Mouse (Mus musculus) lung, postnatal 0 days (tissue): ENCODE measurements at regions not wholly inside any gene's neighbourhood (a gene's known extent, or its start where the extent isn't known, plus 50 kb on each side); places are given as distances from the start of the nearest gene placed in this dataset.

ENCODE experiments used
- ATAC-seq: fragments of 200-750 bp; cut with Nextera tagmentation; 2 replicates; pipeline ENCODE4 v1.8.0; 2017; ENCODE audit warnings: moderate library complexity
- DNase-seq: peaks from one replicate; pipeline ENCODE4 v3.0.0-alpha.2; 2016; ENCODE audit warnings: low spot score
- H3K27ac ChIP-seq: fragments of 300-500 bp; sonication (generic); 2 replicates; pipeline ENCODE4 v1.5.1; 2014; ENCODE audit warnings: antibody characterized with exemption, mild to moderate bottlenecking, low read length, mixed read lengths
- H3K27me3 ChIP-seq: fragments of 300-500 bp; sonication (generic); replicated peaks from 2 replicates; pipeline ENCODE4 v1.6.1; 2014; ENCODE audit warnings: low read length, mixed read lengths; ENCODE audit not compliant: insufficient read depth
- H3K36me3 ChIP-seq: fragments of 300-500 bp; sonication (generic); 2 replicates; pipeline ENCODE4 v1.6.1; 2014; ENCODE audit warnings: low read length, mixed read lengths; ENCODE audit not compliant: insufficient read depth
- H3K4me1 ChIP-seq: fragments of 300-500 bp; sonication (generic); 2 replicates; pipeline ENCODE4 v1.6.1; 2014; ENCODE audit warnings: antibody characterized with exemption, low read depth, low read length, mixed read lengths; ENCODE audit not compliant: insufficient read depth
- H3K4me2 ChIP-seq: fragments of 300-500 bp; sonication (generic); replicated peaks from 2 replicates; pipeline ENCODE4 v1.6.1; 2014; ENCODE audit warnings: low read depth, mild to moderate bottlenecking, low read length, moderate library complexity, mixed read lengths
- H3K4me3 ChIP-seq: fragments of 300-500 bp; sonication (generic); 2 replicates; pipeline ENCODE4 v1.5.1; 2014; ENCODE audit warnings: low read depth, low read length
- H3K9ac ChIP-seq: fragments of 300-500 bp; sonication (generic); replicated peaks from 2 replicates; pipeline ENCODE4 v1.6.1; 2014; ENCODE audit warnings: low read depth, mild to moderate bottlenecking
- H3K9me3 ChIP-seq: fragments of 300-500 bp; sonication (generic); 2 replicates; pipeline ENCODE4 v1.6.1; 2016; ENCODE audit warnings: low read length, mixed read lengths
- CTCF ChIP-seq: IDR thresholded peaks from 2 replicates; pipeline ENCODE4 v1.5.1; 2016; ENCODE audit warnings: antibody characterized with exemption, mild to moderate bottlenecking
- EP300 ChIP-seq: IDR thresholded peaks from 2 replicates; pipeline ENCODE4 v1.6.1; 2016; ENCODE audit warnings: antibody characterized with exemption, mild to moderate bottlenecking, control low read depth
- WGBS: fragments of 180-500 bp; shearing (Covaris S2); extraction: QIAGEN DNeasy Blood & Tissue Kit; methylation state at CpG from one replicate; pipeline ENCODE4 v1.1.7; 2014; 5-methylcytosine and 5-hydroxymethylcytosine counted together

GRCm38 (mm10) chr12:10179815-10180468, 189.8 kb upstream of the Nt5c1b start:
- DNase-seq: no peak
- Histone ChIP-seq H3K36me3 (no peaks in the 10 kb centered on the region), H3K9ac (no peak overlapping the region), H3K27me3 (no peaks in the 10 kb centered on the region), H3K27ac (no peak overlapping the region), H3K9me3 (no peaks in the 10 kb centered on the region), H3K4me1 (no peaks in the 10 kb centered on the region), H3K4me2 (no peak overlapping the region), H3K4me3 (no peak overlapping the region)
- ATAC-seq: no peak
- 65% methylated on average over 3 of the region's 3 CpGs for WGBS
- TF ChIP-seq CTCF (no peak), EP300 (no peak)

DNA sequence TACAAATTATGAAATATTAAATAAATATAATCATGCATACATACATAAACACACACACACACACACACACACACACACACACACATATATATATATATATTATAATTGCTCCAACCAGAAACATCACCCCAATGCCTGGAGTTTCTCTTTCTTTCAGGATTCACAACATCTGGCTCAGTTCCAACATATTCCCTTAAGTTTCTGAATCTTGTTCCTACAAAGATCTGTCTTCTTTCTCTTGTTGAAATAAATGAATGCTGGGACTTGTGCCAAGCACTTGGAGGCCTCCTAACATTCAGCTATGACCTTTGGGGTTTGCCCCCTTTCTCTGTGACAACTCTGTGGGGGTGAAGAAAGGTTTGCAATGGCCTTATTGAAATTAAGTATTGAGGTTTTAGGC, 187.2 kb upstream of the Nt5c1b start:
- ATAC-seq: no peak
- DNase-seq: peak; percentile 11
- TF ChIP-seq EP300 (no peak), CTCF (no peak)
- no peaks in the 10 kb centered on the region for H3K4me1 ChIP-seq
- no peak overlapping the region for H3K27ac ChIP-seq
- no peaks in the 10 kb centered on the region for H3K9me3 ChIP-seq
- no peak overlapping the region for H3K4me3 ChIP-seq
- H3K4me2 ChIP-seq: no peak overlapping the region
- H3K27me3 ChIP-seq: no peaks in the 10 kb centered on the region
- H3K36me3 ChIP-seq: no peaks in the 10 kb centered on the region
- no peak overlapping the region for H3K9ac ChIP-seq

DNA sequence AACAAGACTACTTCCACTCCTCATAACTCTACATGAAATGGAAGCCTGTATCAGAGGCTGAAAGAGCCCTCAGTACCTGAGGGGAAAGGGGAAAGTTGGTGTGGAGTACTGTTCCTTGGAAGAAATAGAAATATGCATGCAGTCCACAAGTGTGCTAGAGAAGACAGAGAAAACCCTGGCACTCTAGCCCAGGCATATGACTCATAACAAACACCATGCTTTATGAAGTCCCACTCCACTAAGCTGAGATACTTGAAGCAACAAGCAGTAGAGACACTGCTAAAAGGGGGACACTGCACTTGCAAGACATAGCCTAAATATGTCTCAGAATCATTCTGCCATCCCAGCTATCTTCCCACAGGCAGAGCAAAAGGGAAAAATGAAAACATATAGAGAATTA, 183.2 kb upstream of the Nt5c1b start:
- peak; percentile 72 for ATAC-seq
- Histone ChIP-seq H3K4me1 (no peaks in the 10 kb centered on the region), H3K4me2 (no peak overlapping the region), H3K27ac (no peak overlapping the region), H3K4me3 (no peak overlapping the region), H3K27me3 (no peaks in the 10 kb centered on the region), H3K36me3 (no peaks in the 10 kb centered on the region), H3K9ac (no peak overlapping the region), H3K9me3 (no peaks in the 10 kb centered on the region)
- peak; percentile 29 for DNase-seq
- TF ChIP-seq CTCF: no peak
- no peak for TF ChIP-seq EP300

- Histone ChIP-seq H3K36me3 (no peaks in the 10 kb centered on the region), H3K4me2 (no peak overlapping the region), H3K27ac (no peak overlapping the region), H3K9ac (no peak overlapping the region), H3K4me1 (no peaks in the 10 kb centered on the region), H3K4me3 (no peak overlapping the region), H3K9me3 (no peaks in the 10 kb centered on the region), H3K27me3 (no peaks in the 10 kb centered on the region)
- DNase-seq (no peak), ATAC-seq (no peak)
- TF ChIP-seq EP300: no peak
- TF ChIP-seq CTCF: no peak
- WGBS: 82% methylated on average over 2 of the region's 2 CpGs
Measured at GRCm38 (mm10) chr12:10189746-10190145, 180.0 kb upstream of the Nt5c1b start.

DNA sequence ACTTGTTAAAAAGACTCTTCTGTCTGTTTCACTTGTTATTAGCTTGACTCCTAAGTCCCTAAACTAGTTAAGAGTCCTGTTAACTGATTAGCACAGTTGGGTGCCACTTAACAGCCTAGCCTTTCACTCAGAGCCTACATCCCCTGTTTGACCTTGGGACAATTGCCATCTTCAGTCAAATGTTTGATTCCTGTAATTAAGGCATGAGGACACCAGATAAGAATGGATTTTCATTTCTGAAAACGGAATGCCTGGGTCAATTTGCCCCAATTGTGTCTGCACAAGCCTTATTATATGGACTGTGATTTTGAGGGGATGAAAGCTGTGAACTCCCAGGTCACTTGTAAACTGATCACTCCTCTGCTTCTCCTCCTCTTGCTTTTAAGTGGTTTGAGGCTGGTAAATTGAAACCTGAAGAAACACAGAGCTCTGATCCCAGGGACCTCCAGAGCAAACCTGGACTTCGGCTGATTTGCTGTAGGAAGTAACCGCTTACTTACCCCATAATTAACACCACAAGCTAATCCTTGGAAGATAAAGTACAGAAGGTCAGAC, 171.8 kb upstream of the Nt5c1b start:
- TF ChIP-seq CTCF (no peak), EP300 (no peak)
- WGBS: 41% methylated on average over 3 of the region's 3 CpGs
- no peak for DNase-seq
- Histone ChIP-seq H3K36me3 (no peaks in the 10 kb centered on the region), H3K4me3 (no peak overlapping the region), H3K9me3 (no peaks in the 10 kb centered on the region), H3K27me3 (no peaks in the 10 kb centered on the region), H3K27ac (no peak overlapping the region), H3K4me1 (no peaks in the 10 kb centered on the region), H3K9ac (no peak overlapping the region), H3K4me2 (no peak overlapping the region)
- no peak for ATAC-seq

DNA sequence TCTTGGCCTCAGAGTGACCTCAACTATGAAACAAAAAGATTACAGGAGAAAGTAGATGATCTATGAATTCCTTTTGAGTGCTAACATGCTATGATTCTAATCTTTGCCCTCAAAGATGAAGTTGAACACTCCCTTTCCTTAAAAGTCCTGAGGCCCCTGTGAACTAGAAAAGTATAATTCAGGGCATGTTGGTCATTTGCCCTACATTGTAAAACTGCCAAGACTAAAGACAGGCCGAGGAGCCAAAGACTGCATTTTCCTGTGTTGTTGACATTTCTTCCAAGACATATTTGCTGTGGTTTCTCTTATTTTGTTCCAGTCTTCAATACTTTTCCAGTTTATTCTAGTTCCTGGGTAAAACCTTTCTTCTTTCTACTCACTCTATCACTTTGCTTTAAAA, 159.9 kb upstream of the Nt5c1b start:
- DNase-seq: no peak
- no peak overlapping the region for H3K4me3 ChIP-seq

More for the DNA sequence above, 159.9 kb upstream of the Nt5c1b start:
- no peak overlapping the region for H3K9ac ChIP-seq
- ATAC-seq: no peak
- no peak overlapping the region for H3K4me2 ChIP-seq
- no peaks in the 10 kb centered on the region for H3K4me1 ChIP-seq
- H3K27ac ChIP-seq: no peak overlapping the region
- no peaks in the 10 kb centered on the region for H3K36me3 ChIP-seq
- H3K27me3 ChIP-seq: no peaks in the 10 kb centered on the region
- no peaks in the 10 kb centered on the region for H3K9me3 ChIP-seq
- WGBS: 16% methylated on average over 1 of the region's 1 CpGs
- no peak for TF ChIP-seq EP300
- no peak for TF ChIP-seq CTCF
